Mouse (Mus musculus) hindbrain, embryonic 14.5 days (tissue): Measurements from ENCODE around the gene Glt8d2. TPM values are rescaled to one million over a fixed set of nuclear protein-coding genes. Genes with fewer than 3 reads are reported as not detected.
A peak's percentile ranks its signal among the peaks of the same experiment; 100 is the strongest.

Experiments used
- ATAC-seq: fragments of 200-750 bp; cut with Nextera tagmentation; 2 replicates; pipeline ENCODE4 v1.8.0; 2017; ENCODE audit warnings: moderate number of reproducible peaks, mild to moderate bottlenecking, moderate TSS enrichment, moderate library complexity; ENCODE audit not compliant: low FRiP score
- DNase-seq: peaks from one replicate; pipeline ENCODE4 v3.0.0-alpha.2; 2015; ENCODE audit warnings: low spot score
- H3K27ac ChIP-seq: fragments of 300-500 bp; sonication (generic); 2 replicates; pipeline ENCODE4 v1.5.1; 2014; ENCODE audit warnings: mild to moderate bottlenecking, moderate library complexity
- H3K27me3 ChIP-seq: fragments of 300-500 bp; sonication (generic); 2 replicates; pipeline ENCODE4 v1.6.1; 2014; ENCODE audit warnings: mild to moderate bottlenecking, low read length, mixed read lengths; ENCODE audit not compliant: control insufficient read depth, insufficient read depth
- H3K36me3 ChIP-seq: fragments of 300-500 bp; sonication (generic); replicated peaks from 2 replicates; pipeline ENCODE4 v1.6.1; 2014; ENCODE audit not compliant: control insufficient read depth, insufficient read depth
- H3K4me1 ChIP-seq: fragments of 300-500 bp; sonication (generic); replicated peaks from 2 replicates; pipeline ENCODE4 v1.6.1; 2014; ENCODE audit warnings: antibody characterized with exemption, low read length, mixed read lengths; ENCODE audit not compliant: control insufficient read depth, insufficient read depth
- H3K4me2 ChIP-seq: fragments of 300-500 bp; sonication (generic); replicated peaks from 2 replicates; pipeline ENCODE4 v1.6.1; 2014; ENCODE audit warnings: mild to moderate bottlenecking, moderate library complexity
- H3K4me3 ChIP-seq: fragments of 300-500 bp; sonication (generic); replicated peaks from 2 replicates; pipeline ENCODE4 v1.5.1; 2014; ENCODE audit warnings: mild to moderate bottlenecking, low read length
- H3K9ac ChIP-seq: fragments of 300-500 bp; sonication (generic); 2 replicates; pipeline ENCODE4 v1.6.1; 2014
- H3K9me3 ChIP-seq: fragments of 300-500 bp; sonication (generic); 2 replicates; pipeline ENCODE4 v1.6.1; 2016; ENCODE audit warnings: low read length; ENCODE audit not compliant: control insufficient read depth
- WGBS: fragments of 180-500 bp; shearing (Covaris S2); extraction: QIAGEN DNeasy Blood & Tissue Kit; methylation state at CpG from one replicate; pipeline ENCODE4 v1.1.7; 2014; 5-methylcytosine and 5-hydroxymethylcytosine counted together
- polyA plus RNA-seq: library from polyadenylated mRNA; unstranded; fragments of >200 nt; fragmentation: Nextera tagmentation; extraction: Ambion mirVana; gene quantifications from 2 replicates; pipeline ENCODE4 v1.2.1, GENCODE M21; 2014

Gene Glt8d2
- 1.4 and 1.7 TPM in 2 replicates for polyA plus RNA-seq

- H3K27me3 ChIP-seq: no peaks in the 10 kb centered on the region
- no peak for ATAC-seq
- H3K4me3 ChIP-seq: no peak within 1 kb of the TSS
- 0 out of 2 replicates have a peak within 1 kb of the TSS, but pooled peaks have one; percentile 2 for H3K9ac ChIP-seq
- no peak for DNase-seq
- no peaks in the 10 kb centered on the region for H3K9me3 ChIP-seq
- H3K36me3 ChIP-seq: no peaks in the 10 kb centered on the region
- no peak within 1 kb of the TSS for H3K27ac ChIP-seq
- no peaks in the 10 kb centered on the region for H3K4me1 ChIP-seq
- H3K4me2 ChIP-seq: peak within 1 kb of the TSS; percentile 36
- whole genome bisulfite sequencing: 9% methylated on average over 14 of the region's 14 CpGs
Observed at GRCm38 (mm10) chr10:82690494-82690893, at the start of gene Glt8d2. Gene Glt8d2 (minus strand): TSS chr10:82690650.

- Histone ChIP-seq H3K9ac (peak overlapping the region; percentile 86), H3K4me2 (peak overlapping the region; percentile 83), H3K4me3 (peak overlapping the region; percentile 83), H3K4me1 (peaks cover 15% of the 10 kb centered on the region), H3K36me3 (peaks cover 20% of the 10 kb centered on the region), H3K27ac (peak overlapping the region; percentile 79), H3K27me3 (no peaks in the 10 kb centered on the region), H3K9me3 (no peaks in the 10 kb centered on the region)
- WGBS: under 1% methylated on average over 56 of the region's 59 CpGs
- DNase-seq (peak; percentile 31), ATAC-seq (peak; percentile 83)
Observed at GRCm38 (mm10) chr10:82699296-82699941, 9.0 kb upstream of the Glt8d2 start.

- H3K9ac ChIP-seq: peak overlapping the region; percentile 86
- under 1% methylated on average over 38 of the region's 42 CpGs for WGBS
- H3K4me2 ChIP-seq: peak overlapping the region; percentile 83
- H3K36me3 ChIP-seq: peaks cover 15% of the 10 kb centered on the region
- ATAC-seq: peak; percentile 96
- H3K27ac ChIP-seq: peak overlapping the region; percentile 79
- H3K27me3 ChIP-seq: no peaks in the 10 kb centered on the region
- H3K4me3 ChIP-seq: peak overlapping the region; percentile 83
- H3K4me1 ChIP-seq: peaks cover 15% of the 10 kb centered on the region
- H3K9me3 ChIP-seq: no peaks in the 10 kb centered on the region
- DNase-seq: peak; percentile 89
Observed at GRCm38 (mm10) chr10:82698712-82699261, 8.3 kb upstream of the Glt8d2 start.

- Histone ChIP-seq H3K9me3 (no peaks in the 10 kb centered on the region), H3K36me3 (peaks cover 12% of the 10 kb centered on the region), H3K27me3 (no peaks in the 10 kb centered on the region), H3K4me1 (peaks cover 15% of the 10 kb centered on the region), H3K4me2 (no peak overlapping the region), H3K4me3 (no peak overlapping the region), H3K27ac (no peak overlapping the region), H3K9ac (no peak overlapping the region)
- WGBS: 88% methylated on average over 3 of the region's 3 CpGs
- DNase-seq (no peak), ATAC-seq (no peak)
Observed at GRCm38 (mm10) chr10:82697305-82697898, 7.0 kb upstream of the Glt8d2 start.

- no peak for DNase-seq
- H3K4me1 ChIP-seq: peaks cover 15% of the 10 kb centered on the region
- H3K9ac ChIP-seq: no peak overlapping the region
- H3K4me2 ChIP-seq: no peak overlapping the region
- H3K27ac ChIP-seq: no peak overlapping the region
- 74% methylated on average over 4 of the region's 4 CpGs for WGBS
- no peak for ATAC-seq
- H3K9me3 ChIP-seq: no peaks in the 10 kb centered on the region
- 0 out of 2 replicates have a peak, but pooled peaks cover 5% of the 10 kb centered on the region for H3K36me3 ChIP-seq
- H3K4me3 ChIP-seq: no peak overlapping the region
- H3K27me3 ChIP-seq: no peaks in the 10 kb centered on the region
Observed at GRCm38 (mm10) chr10:82696453-82697079, 6.1 kb upstream of the Glt8d2 start.

GRCm38 (mm10) chr10:82695956-82696355 lies 5.5 kb upstream of the Glt8d2 start, which contains the start of gene Hcfc2:
Gene Hcfc2 (plus strand): TSS chr10:82696160.
- no peaks in the 10 kb centered on the region for H3K9me3 ChIP-seq
- ATAC-seq (no peak), DNase-seq (no peak)
- H3K27ac ChIP-seq: no peak within 1 kb of the TSS
- WGBS: 89% methylated on average over 5 of the region's 5 CpGs
- H3K4me1 ChIP-seq: peaks cover 15% of the 10 kb centered on the region
- H3K4me2 ChIP-seq: no peak within 1 kb of the TSS
- no peak within 1 kb of the TSS for H3K9ac ChIP-seq
- no peaks in the 10 kb centered on the region for H3K27me3 ChIP-seq
- no peaks in the 10 kb centered on the region for H3K36me3 ChIP-seq
- H3K4me3 ChIP-seq: no peak within 1 kb of the TSS

GRCm38 (mm10) chr10:82689681-82690211 lies 704 bp downstream of the Glt8d2 start:
- H3K4me1 ChIP-seq: no peaks in the 10 kb centered on the region
- DNase-seq (no peak), ATAC-seq (no peak)
- WGBS: 86% methylated on average over 7 of the region's 7 CpGs
- peak overlapping the region; percentile 36; the same call in 1 of the 2 replicates for H3K4me2 ChIP-seq
- no peak overlapping the region for H3K27ac ChIP-seq
- no peaks in the 10 kb centered on the region for H3K27me3 ChIP-seq
- no peaks in the 10 kb centered on the region for H3K9me3 ChIP-seq
- no peak overlapping the region for H3K4me3 ChIP-seq
- H3K9ac ChIP-seq: no peak overlapping the region
- H3K36me3 ChIP-seq: no peaks in the 10 kb centered on the region

GRCm38 (mm10) chr10:82685440-82685839 lies 5.0 kb downstream of the Glt8d2 start:
- ATAC-seq (no peak), DNase-seq (no peak)
- Histone ChIP-seq H3K4me1 (no peaks in the 10 kb centered on the region), H3K9me3 (no peaks in the 10 kb centered on the region), H3K36me3 (no peaks in the 10 kb centered on the region), H3K4me2 (no peak overlapping the region), H3K4me3 (no peak overlapping the region), H3K9ac (no peak overlapping the region), H3K27ac (no peak overlapping the region), H3K27me3 (no peaks in the 10 kb centered on the region)
- WGBS: 89% methylated on average over 2 of the region's 2 CpGs

- Histone ChIP-seq H3K4me2 (no peak overlapping the region), H3K36me3 (no peaks in the 10 kb centered on the region), H3K27ac (no peak overlapping the region), H3K9ac (no peak overlapping the region), H3K4me1 (no peaks in the 10 kb centered on the region), H3K9me3 (no peaks in the 10 kb centered on the region), H3K27me3 (no peaks in the 10 kb centered on the region), H3K4me3 (no peak overlapping the region)
- no peak for DNase-seq
- 90% methylated on average over 7 of the region's 7 CpGs for WGBS
- no peak for ATAC-seq
Observed at GRCm38 (mm10) chr10:82681639-82682038, 8.8 kb downstream of the Glt8d2 start.
